Mouse (Mus musculus): ENCODE results near the gene Kcnh3.

Kcnh3 gene

GRCm38 (mm10) chr15:99224208-99224911 is at the start of gene Kcnh3:
Gene Kcnh3, plus strand, starts transcription at chr15:99224861.
- no peak for DNase-seq (ENCODE audit: low spot score)

DNA sequence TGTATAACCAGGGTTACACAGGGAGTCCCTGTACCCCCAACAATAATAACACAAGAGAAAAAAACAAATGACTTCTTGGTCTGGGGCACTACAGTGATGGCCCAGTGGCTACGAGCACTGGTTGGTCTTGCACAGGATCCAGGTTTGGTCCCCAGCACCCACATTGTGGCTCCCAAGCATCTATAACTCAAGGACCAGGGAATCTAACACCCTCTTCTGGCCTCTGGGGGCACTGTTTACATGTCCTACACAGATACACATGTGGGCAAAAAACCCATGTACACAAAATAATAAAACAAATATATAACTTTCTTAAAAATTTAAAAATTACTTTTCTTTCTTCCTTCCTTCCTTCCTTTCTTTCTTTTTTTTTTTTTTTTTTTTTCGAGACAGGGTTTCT is 45.0 kb upstream of the Kcnh3 start:
- no peak for DNase-seq (ENCODE audit: low spot score)

DNA sequence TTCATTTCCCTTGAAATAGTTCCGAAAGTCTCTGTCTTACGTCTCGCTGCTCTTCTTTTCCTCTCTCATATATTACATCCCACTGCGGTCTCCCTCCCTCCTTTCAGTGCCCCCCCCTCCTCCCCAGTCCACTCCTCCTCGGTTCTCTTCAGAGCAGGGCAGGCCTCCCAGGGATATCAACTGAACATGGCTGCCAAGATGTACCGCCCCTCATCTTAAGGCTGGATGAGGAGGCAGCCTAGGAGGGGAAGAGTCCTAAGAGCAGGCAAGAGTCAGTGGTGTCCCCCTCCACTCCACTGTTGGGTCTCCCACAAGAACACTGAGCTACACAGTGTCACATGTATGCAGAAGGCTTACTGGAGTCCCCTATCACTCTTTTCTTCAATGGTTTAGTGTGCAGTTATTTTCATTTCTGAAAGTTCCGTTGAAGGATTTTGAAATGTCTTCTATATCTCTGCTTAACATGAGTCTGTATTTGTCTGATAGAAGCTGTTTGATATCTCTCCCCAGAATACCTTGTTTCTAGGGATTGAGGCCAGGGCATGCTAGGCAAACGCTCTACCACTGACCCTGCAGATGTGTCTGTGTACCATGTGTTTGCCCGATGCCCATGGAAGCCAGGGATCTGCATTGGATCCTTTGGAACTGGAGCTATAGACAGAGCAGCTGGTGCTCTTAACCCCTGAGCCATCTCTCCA is 40.3 kb upstream of the Kcnh3 start:
- no peak for DNase-seq (ENCODE audit: low spot score)

DNA sequence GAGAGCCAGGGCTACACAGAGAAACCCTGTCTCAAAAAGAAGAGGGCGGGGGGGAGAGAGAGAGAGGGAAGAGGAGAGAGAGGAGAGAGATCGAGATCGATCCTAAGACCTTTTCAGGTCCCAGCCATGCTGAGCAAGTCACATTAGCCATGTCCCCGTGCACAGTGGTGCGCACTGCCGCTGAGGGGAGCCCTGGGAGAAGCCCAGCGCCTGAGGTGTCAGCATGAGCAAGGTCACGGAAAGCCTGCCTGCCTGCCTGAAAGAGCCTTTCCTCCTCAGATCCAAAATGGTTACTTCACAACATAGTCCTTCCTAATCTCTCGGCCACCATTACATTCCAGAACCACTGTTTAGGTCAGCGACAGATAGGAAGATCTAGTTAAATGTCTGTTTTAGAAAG is 30.3 kb upstream of the Kcnh3 start:
- DNase-seq (ENCODE audit: low spot score) = no peak

DNA sequence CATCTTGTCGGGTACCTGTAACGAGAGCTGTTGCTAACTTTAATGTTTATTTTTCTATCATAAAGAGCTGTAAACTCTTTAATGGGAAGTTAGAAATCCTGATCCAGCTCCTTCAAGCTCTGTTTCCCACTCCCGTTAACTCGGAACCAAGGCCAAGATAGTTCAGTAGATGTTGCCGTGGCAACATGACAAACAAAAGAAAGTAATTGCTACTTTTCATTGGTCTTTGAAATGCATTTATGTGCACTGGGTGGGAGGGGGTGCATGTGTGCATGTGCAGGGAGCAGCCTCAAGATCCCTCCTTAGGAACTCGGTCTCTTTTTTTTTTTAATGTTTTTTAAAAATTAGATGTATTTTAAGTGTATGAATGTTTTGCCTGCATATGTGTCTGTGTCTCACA is 29.6 kb upstream of the Kcnh3 start:
- no peak for DNase-seq (ENCODE audit: low spot score)

- no peak for DNase-seq (ENCODE audit: low spot score)
Measured at GRCm38 (mm10) chr15:99198761-99199160, 25.9 kb upstream of the Kcnh3 start.

DNA sequence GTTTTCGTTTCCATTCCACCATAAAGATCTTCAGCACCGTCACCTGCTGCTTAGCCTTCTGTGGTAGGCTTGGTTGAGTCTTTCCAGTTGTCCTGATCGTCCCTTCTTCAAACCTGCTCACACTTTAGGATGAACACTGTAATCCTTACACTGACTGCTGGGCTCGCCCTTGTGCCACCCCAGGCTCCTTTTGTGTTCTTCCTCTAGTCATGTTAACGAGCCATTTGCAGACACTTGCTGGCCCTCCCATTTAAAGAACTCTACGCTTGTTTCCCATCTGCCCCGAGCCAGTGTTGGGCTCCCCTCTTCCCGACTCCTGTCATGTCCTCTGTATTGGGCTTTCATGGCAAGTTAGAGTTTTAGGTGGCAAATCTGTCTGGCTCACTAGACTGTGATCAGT is 18.7 kb upstream of the Kcnh3 start:
- DNase-seq (ENCODE audit: low spot score) = no peak

- DNase-seq (ENCODE audit: low spot score) = no peak
Measured at GRCm38 (mm10) chr15:99213183-99213582, 11.5 kb upstream of the Kcnh3 start.

GRCm38 (mm10) chr15:99214941-99215340 is 9.7 kb upstream of the Kcnh3 start:
- no peak for DNase-seq (ENCODE audit: low spot score)

- DNase-seq (ENCODE audit: low spot score) = no peak
Measured at GRCm38 (mm10) chr15:99215741-99216463, 8.8 kb upstream of the Kcnh3 start.

- DNase-seq (ENCODE audit: low spot score) = no peak
Measured at GRCm38 (mm10) chr15:99217630-99218029, 7.0 kb upstream of the Kcnh3 start.

GRCm38 (mm10) chr15:99221315-99221952 is 3.2 kb upstream of the Kcnh3 start:
- no peak for DNase-seq (ENCODE audit: low spot score)

- no peak for DNase-seq (ENCODE audit: low spot score)
Measured at GRCm38 (mm10) chr15:99222794-99223584, 1.7 kb upstream of the Kcnh3 start.

GRCm38 (mm10) chr15:99223585-99224207 is 965 bp upstream of the Kcnh3 start:
- DNase-seq (ENCODE audit: low spot score) = no peak

GRCm38 (mm10) chr15:99225081-99225810 is 585 bp downstream of the Kcnh3 start:
- no peak for DNase-seq (ENCODE audit: low spot score)

DNA sequence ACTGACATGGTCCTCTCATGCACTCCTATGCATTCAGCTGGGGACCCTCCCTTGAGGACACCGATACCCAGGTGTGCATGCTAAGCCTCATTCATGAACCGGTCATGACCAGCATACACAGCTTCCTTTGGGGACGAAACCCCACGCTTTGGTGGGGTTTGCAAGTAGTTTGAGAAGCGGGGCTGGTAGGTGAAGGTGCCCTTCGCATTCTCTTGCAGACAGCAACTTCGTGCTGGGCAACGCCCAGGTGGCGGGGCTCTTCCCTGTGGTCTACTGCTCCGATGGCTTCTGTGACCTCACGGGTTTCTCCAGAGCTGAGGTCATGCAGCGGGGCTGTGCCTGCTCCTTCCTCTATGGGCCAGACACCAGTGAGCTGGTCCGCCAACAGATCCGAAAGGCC is 1.4 kb downstream of the Kcnh3 start:
- DNase-seq (ENCODE audit: low spot score) = no peak

DNA sequence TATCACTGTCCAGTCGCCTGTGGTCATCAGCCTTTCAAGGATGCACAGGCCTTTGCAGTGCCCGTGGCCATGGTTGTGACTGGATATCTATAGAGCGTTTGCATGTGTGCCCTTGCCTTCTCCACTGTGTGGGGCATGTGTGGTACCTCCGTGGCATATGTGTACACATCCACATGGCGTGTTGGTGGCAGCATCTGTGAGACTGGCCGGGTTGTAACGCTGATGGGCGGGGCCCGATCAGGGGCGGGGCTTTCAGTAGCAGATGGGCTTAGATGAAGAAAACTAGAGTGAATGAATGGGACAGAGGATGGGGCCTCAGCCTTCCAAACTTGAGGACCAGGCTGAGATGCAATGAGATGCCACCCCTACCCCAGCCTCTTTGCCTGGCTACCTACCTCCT is 7.3 kb downstream of the Kcnh3 start:
- DNase-seq (ENCODE audit: low spot score) = no peak

GRCm38 (mm10) chr15:99233719-99234118 is 9.1 kb downstream of the Kcnh3 start:
- no peak for DNase-seq (ENCODE audit: low spot score)

DNA sequence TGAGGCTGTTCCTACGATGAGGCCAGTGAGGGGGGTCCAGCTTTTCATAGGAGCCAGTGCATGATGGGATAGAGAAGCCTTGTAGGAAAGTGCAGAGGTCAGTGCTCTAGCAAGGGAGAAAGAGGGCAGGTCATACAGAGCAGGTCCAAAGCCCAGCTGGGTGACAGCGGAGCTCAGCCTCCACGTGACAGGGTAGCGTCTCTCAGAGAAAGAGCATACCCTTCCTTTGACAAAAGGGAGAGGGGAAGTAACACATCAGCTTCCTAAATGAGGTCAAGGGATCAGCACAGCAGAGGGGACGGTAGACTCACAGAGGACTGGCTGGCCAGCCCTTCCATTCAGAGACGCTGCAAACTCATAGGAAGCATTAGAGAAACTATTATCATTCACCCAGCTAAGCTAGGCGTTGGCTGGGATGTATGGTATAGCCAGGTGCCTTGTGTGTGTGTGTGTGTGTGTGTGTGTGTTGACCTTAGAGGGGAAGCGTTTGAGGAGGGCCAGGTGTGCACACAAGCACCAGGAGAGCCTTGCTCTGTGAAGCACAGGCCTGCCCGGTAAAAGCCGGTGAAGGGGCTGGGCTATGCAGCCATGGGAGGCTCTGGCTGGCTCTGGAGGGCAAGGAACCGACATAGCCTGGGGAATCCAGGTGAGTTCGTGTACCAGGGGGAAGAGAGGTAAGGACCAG is 9.8 kb downstream of the Kcnh3 start:
- no peak for DNase-seq (ENCODE audit: low spot score)

DNA sequence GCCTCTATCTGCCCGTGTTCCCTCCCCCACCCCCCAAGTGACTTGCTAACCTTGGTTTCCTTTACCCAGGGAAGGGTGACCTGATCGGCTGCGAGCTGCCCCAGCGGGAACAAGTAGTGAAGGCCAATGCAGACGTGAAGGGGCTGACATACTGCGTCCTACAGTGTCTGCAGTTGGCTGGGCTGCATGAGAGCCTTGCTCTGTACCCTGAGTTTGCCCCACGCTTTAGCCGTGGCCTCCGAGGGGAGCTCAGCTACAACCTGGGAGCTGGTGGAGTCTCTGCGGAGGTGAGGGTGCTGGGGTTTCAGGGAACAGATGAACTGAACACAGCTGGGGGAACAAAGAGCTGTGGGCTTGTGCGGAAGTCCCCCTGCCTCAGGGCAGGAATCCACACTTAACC is 13.3 kb downstream of the Kcnh3 start:
- no peak for DNase-seq (ENCODE audit: low spot score)

Data from ovary, postnatal 10 days (tissue).